Mouse (Mus musculus) forebrain, embryonic 10.5 days (tissue): ENCODE measurements at regions not wholly inside any gene's neighbourhood (a gene's known extent, or its start where the extent isn't known, plus 50 kb on each side); places are given as distances from the start of the nearest gene placed in this dataset.

Experiments
- DNase-seq: peaks from one replicate; pipeline ENCODE4 v3.0.0-alpha.2; 2017; ENCODE audit warnings: low spot score; ENCODE audit errors: extremely low spot score
- H3K27ac ChIP-seq: fragments of 300-500 bp; sonication (generic); 2 replicates; pipeline ENCODE4 v1.5.1; 2016; ENCODE audit warnings: mild to moderate bottlenecking
- H3K27me3 ChIP-seq: fragments of 300-500 bp; sonication (generic); 2 replicates; pipeline ENCODE4 v1.6.1; 2016; ENCODE audit warnings: mild to moderate bottlenecking; ENCODE audit not compliant: poor library complexity, severe bottlenecking
- H3K36me3 ChIP-seq: fragments of 300-500 bp; sonication (generic); replicated peaks from 2 replicates; pipeline ENCODE4 v1.6.1; 2016; ENCODE audit warnings: mild to moderate bottlenecking, moderate library complexity
- H3K4me1 ChIP-seq: fragments of 300-500 bp; sonication (generic); 2 replicates; pipeline ENCODE4 v1.6.1; 2016
- H3K4me3 ChIP-seq: fragments of 300-500 bp; sonication (generic); 2 replicates; pipeline ENCODE4 v1.5.1; 2016; ENCODE audit warnings: mild to moderate bottlenecking, moderate library complexity
- H3K9me3 ChIP-seq: fragments of 300-500 bp; sonication (generic); 2 replicates; pipeline ENCODE4 v1.6.1; 2016; ENCODE audit warnings: mild to moderate bottlenecking, moderate library complexity
- WGBS: fragments of 180-500 bp; shearing (Covaris S2); methylation state at CpG from one replicate; pipeline ENCODE4 v1.1.7; 2016; 5-methylcytosine and 5-hydroxymethylcytosine counted together

- whole genome bisulfite sequencing: 85% methylated on average over 2 of the region's 2 CpGs
- no peak for DNase-seq
- H3K9me3 ChIP-seq: no peaks in the 10 kb centered on the region
- no peaks in the 10 kb centered on the region for H3K36me3 ChIP-seq
- H3K27me3 ChIP-seq: no peaks in the 10 kb centered on the region
- H3K27ac ChIP-seq: no peak overlapping the region
- H3K4me3 ChIP-seq: no peak overlapping the region
- no peaks in the 10 kb centered on the region for H3K4me1 ChIP-seq
These were observed 98.7 kb upstream of the Cul1 start for GRCm38 (mm10) chr6:47354515-47354914.

- no peaks in the 10 kb centered on the region for H3K4me1 ChIP-seq
- H3K36me3 ChIP-seq: no peaks in the 10 kb centered on the region
- 0 out of 2 replicates have a peak overlapping the region, but pooled peaks have one; percentile 12 for H3K27ac ChIP-seq
- H3K9me3 ChIP-seq: no peaks in the 10 kb centered on the region
- 88% methylated on average over 7 of the region's 7 CpGs for WGBS
- no peak overlapping the region for H3K4me3 ChIP-seq
- no peaks in the 10 kb centered on the region for H3K27me3 ChIP-seq
- DNase-seq: no peak
These were observed 97.7 kb upstream of the Cul1 start for GRCm38 (mm10) chr6:47355500-47355899.

GRCm38 (mm10) chr6:47356500-47356899, 96.7 kb upstream of the Cul1 start:
- 75% methylated on average over 7 of the region's 7 CpGs for WGBS
- Histone ChIP-seq H3K27ac (no peak overlapping the region), H3K36me3 (no peaks in the 10 kb centered on the region), H3K27me3 (no peaks in the 10 kb centered on the region), H3K9me3 (no peaks in the 10 kb centered on the region), H3K4me3 (no peak overlapping the region), H3K4me1 (no peaks in the 10 kb centered on the region)
- DNase-seq: no peak

- no peak overlapping the region for H3K4me3 ChIP-seq
- 58% methylated on average over 2 of the region's 2 CpGs for WGBS
- no peaks in the 10 kb centered on the region for H3K9me3 ChIP-seq
- no peaks in the 10 kb centered on the region for H3K27me3 ChIP-seq
- no peaks in the 10 kb centered on the region for H3K36me3 ChIP-seq
- DNase-seq: no peak
- H3K27ac ChIP-seq: no peak overlapping the region
- H3K4me1 ChIP-seq: no peaks in the 10 kb centered on the region
These were observed 94.5 kb upstream of the Cul1 start for GRCm38 (mm10) chr6:47358686-47359085.

GRCm38 (mm10) chr6:47364002-47364401, 89.2 kb upstream of the Cul1 start:
- DNase-seq: no peak
- 95% methylated on average over 1 of the region's 1 CpGs for WGBS

GRCm38 (mm10) chr6:47364556-47364955, 88.6 kb upstream of the Cul1 start:
- 86% methylated on average over 2 of the region's 2 CpGs for WGBS
- no peak overlapping the region for H3K4me3 ChIP-seq
- no peak overlapping the region for H3K27ac ChIP-seq
- no peaks in the 10 kb centered on the region for H3K27me3 ChIP-seq
- H3K9me3 ChIP-seq: no peaks in the 10 kb centered on the region; the same call in 1 of the 2 replicates
- no peak for DNase-seq
- H3K4me1 ChIP-seq: peaks cover 30% of the 10 kb centered on the region
- H3K36me3 ChIP-seq: no peaks in the 10 kb centered on the region

More at GRCm38 (mm10) chr6:47364002-47364401, 89.2 kb upstream of the Cul1 start:
- Histone ChIP-seq H3K27me3 (no peaks in the 10 kb centered on the region), H3K4me3 (no peak overlapping the region), H3K4me1 (peaks cover 30% of the 10 kb centered on the region), H3K36me3 (no peaks in the 10 kb centered on the region), H3K27ac (no peak overlapping the region), H3K9me3 (no peaks in the 10 kb centered on the region)

- no peaks in the 10 kb centered on the region; the same call in 1 of the 2 replicates for H3K9me3 ChIP-seq
- no peaks in the 10 kb centered on the region for H3K27me3 ChIP-seq
- 58% methylated on average over 5 of the region's 5 CpGs for WGBS
- H3K4me3 ChIP-seq: no peak overlapping the region
- H3K36me3 ChIP-seq: no peaks in the 10 kb centered on the region
- H3K27ac ChIP-seq: peak overlapping the region; percentile 69; the same call in 1 of the 2 replicates
- peak; percentile 41 for DNase-seq
- peaks cover 30% of the 10 kb centered on the region for H3K4me1 ChIP-seq
These were observed 87.2 kb upstream of the Cul1 start for GRCm38 (mm10) chr6:47365651-47366645.

GRCm38 (mm10) chr6:47367461-47367860, 85.7 kb upstream of the Cul1 start:
- Histone ChIP-seq H3K27me3 (no peaks in the 10 kb centered on the region), H3K36me3 (no peaks in the 10 kb centered on the region), H3K4me1 (peaks cover 30% of the 10 kb centered on the region), H3K4me3 (no peak overlapping the region), H3K9me3 (no peaks in the 10 kb centered on the region; the same call in 1 of the 2 replicates), H3K27ac (no peak overlapping the region; the same call in 1 of the 2 replicates)
- WGBS: 39% methylated on average over 2 of the region's 2 CpGs
- no peak for DNase-seq

- 81% methylated on average over 4 of the region's 4 CpGs for WGBS
- H3K4me1 ChIP-seq: no peaks in the 10 kb centered on the region
- H3K4me3 ChIP-seq: no peak overlapping the region
- H3K27me3 ChIP-seq: no peaks in the 10 kb centered on the region
- DNase-seq: no peak
- H3K9me3 ChIP-seq: no peaks in the 10 kb centered on the region
- no peak overlapping the region for H3K27ac ChIP-seq
- no peaks in the 10 kb centered on the region for H3K36me3 ChIP-seq
These were observed 77.5 kb upstream of the Cul1 start for GRCm38 (mm10) chr6:47375705-47376104.

- Histone ChIP-seq H3K4me3 (no peak overlapping the region), H3K4me1 (no peaks in the 10 kb centered on the region), H3K27ac (no peak overlapping the region), H3K27me3 (no peaks in the 10 kb centered on the region), H3K9me3 (no peaks in the 10 kb centered on the region), H3K36me3 (no peaks in the 10 kb centered on the region)
- DNase-seq: no peak
- WGBS: 84% methylated on average over 2 of the region's 2 CpGs
These were observed 71.7 kb upstream of the Cul1 start for GRCm38 (mm10) chr6:47381451-47381850.

GRCm38 (mm10) chr6:47386550-47386949, 66.6 kb upstream of the Cul1 start:
- Histone ChIP-seq H3K36me3 (no peaks in the 10 kb centered on the region), H3K4me1 (peaks cover 13% of the 10 kb centered on the region), H3K9me3 (no peaks in the 10 kb centered on the region), H3K27ac (no peak overlapping the region), H3K27me3 (no peaks in the 10 kb centered on the region), H3K4me3 (no peak overlapping the region)
- DNase-seq: no peak

- no peaks in the 10 kb centered on the region for H3K9me3 ChIP-seq
- no peaks in the 10 kb centered on the region for H3K27me3 ChIP-seq
- 53% methylated on average over 4 of the region's 4 CpGs for WGBS
- no peaks in the 10 kb centered on the region for H3K36me3 ChIP-seq
- H3K27ac ChIP-seq: no peak overlapping the region
- H3K4me1 ChIP-seq: peaks cover 13% of the 10 kb centered on the region
- DNase-seq: no peak
- no peak overlapping the region for H3K4me3 ChIP-seq
These were observed 63.3 kb upstream of the Cul1 start for GRCm38 (mm10) chr6:47389908-47390307.

- H3K9me3 ChIP-seq: no peaks in the 10 kb centered on the region
- no peaks in the 10 kb centered on the region for H3K27me3 ChIP-seq
- no peaks in the 10 kb centered on the region for H3K36me3 ChIP-seq
- no peak overlapping the region for H3K4me3 ChIP-seq
- H3K4me1 ChIP-seq: peaks cover 13% of the 10 kb centered on the region
- 55% methylated on average over 7 of the region's 7 CpGs for WGBS
- no peak overlapping the region for H3K27ac ChIP-seq
- no peak for DNase-seq
These were observed 62.7 kb upstream of the Cul1 start for GRCm38 (mm10) chr6:47390436-47391002.
